Mouse (Mus musculus) CH12.LX (cell line): ENCODE results near the gene Rimkla. TPM values are rescaled to one million over a fixed set of nuclear protein-coding genes. Genes with fewer than 3 reads are reported as not detected.

Experiments
- DNase-seq: peaks from one replicate; pipeline ENCODE4 v3.0.0-alpha.2; 2013; ENCODE audit errors: extremely low read depth
- H3K27ac ChIP-seq: 2 replicates; pipeline ENCODE4 v1.5.1; 2012; ENCODE audit warnings: low read depth, mild to moderate bottlenecking, control low read depth, moderate library complexity; ENCODE audit not compliant: insufficient read depth
- H3K27me3 ChIP-seq: replicated peaks from 2 replicates; pipeline ENCODE3; 2012; ENCODE audit warnings: inconsistent platforms
- H3K36me3 ChIP-seq, 2 experiments: replicated peaks in 1 of 2; 2 replicates each; pipeline versions ENCODE3 to v1.6.1; 2012; ENCODE audit warnings: inconsistent platforms in 1 of 2, low read length in 1 of 2, mild to moderate bottlenecking in 1 of 2, mixed read lengths in 1 of 2, moderate library complexity in 1 of 2; ENCODE audit not compliant: control insufficient read depth in 1 of 2, insufficient read depth in 1 of 2
- H3K4me1 ChIP-seq, 2 experiments: 2 replicates each; pipeline ENCODE4 v1.6.1; 2012; ENCODE audit warnings: inconsistent platforms in 1 of 2, moderate library complexity in 1 of 2; ENCODE audit not compliant: insufficient read depth in 2 of 2, control insufficient read depth in 1 of 2
- H3K4me2 ChIP-seq: 2 replicates; pipeline ENCODE4 v1.6.1; 2012; ENCODE audit warnings: low read depth, mild to moderate bottlenecking, control low read depth; ENCODE audit not compliant: poor library complexity, insufficient read depth, severe bottlenecking
- H3K4me3 ChIP-seq, 3 experiments: fragments of 150-350 bp in 1 of 3; sonication (generic) in 1 of 3; replicated peaks in 1 of 3; 2 replicates each; pipeline versions ENCODE3 to v1.5.1; 2011 to 2012; ENCODE audit warnings: low read depth in 2 of 3, low read length in 2 of 3, mild to moderate bottlenecking in 2 of 3, moderate library complexity in 2 of 3, control low read depth in 1 of 3, improper control_type of control experiment in 1 of 3, inconsistent platforms in 1 of 3, mixed read lengths in 1 of 3; ENCODE audit not compliant: poor library complexity in 1 of 3
- H3K79me2 ChIP-seq: replicated peaks from 2 replicates; pipeline ENCODE4 v1.6.1; 2012; ENCODE audit warnings: mild to moderate bottlenecking, moderate library complexity; ENCODE audit not compliant: control insufficient read depth, poor library complexity, insufficient read depth, severe bottlenecking; ENCODE audit errors: extremely low read depth
- H3K9ac ChIP-seq: 2 replicates; pipeline ENCODE4 v1.6.1; 2012; ENCODE audit warnings: low read depth, mild to moderate bottlenecking, control low read depth, moderate library complexity; ENCODE audit not compliant: insufficient read depth
- H3K9me3 ChIP-seq: replicated peaks from 2 replicates; pipeline ENCODE3; 2012; ENCODE audit warnings: low read length, inconsistent platforms, mixed read lengths
- CHD1 ChIP-seq: IDR thresholded peaks from 2 replicates; pipeline ENCODE4 v1.6.1; 2012; ENCODE audit warnings: low read depth, low read length, improper control_type of control experiment, inconsistent platforms
- CTCF ChIP-seq, 2 experiments: IDR thresholded peaks in 1 of 2; conservative IDR thresholded peaks in 1 of 2; 2 replicates each; pipeline ENCODE4 v1.5.1; 2011 to 2012; ENCODE audit warnings: low read depth in 2 of 2, low read length in 2 of 2, improper control_type of control experiment in 1 of 2, inconsistent platforms in 1 of 2, mild to moderate bottlenecking in 1 of 2, moderate library complexity in 1 of 2
- EP300 ChIP-seq: IDR thresholded peaks from 2 replicates; pipeline ENCODE4 v1.6.1; 2011; ENCODE audit warnings: low read length, improper control_type of control experiment
- ETS1 ChIP-seq: conservative IDR thresholded peaks from 2 replicates; pipeline ENCODE4 v1.6.1; 2012; ENCODE audit warnings: low read depth, mild to moderate bottlenecking, inconsistent platforms, low read length, improper control_type of control experiment, moderate library complexity
- GABPA ChIP-seq: IDR thresholded peaks from 2 replicates; pipeline ENCODE4 v1.6.1; 2012; ENCODE audit warnings: low read depth, low read length, improper control_type of control experiment, inconsistent platforms; ENCODE audit not compliant: insufficient replicate concordance
- HCFC1 ChIP-seq: IDR thresholded peaks from 2 replicates; pipeline ENCODE4 v1.6.1; 2012; ENCODE audit warnings: low read depth, mild to moderate bottlenecking, inconsistent platforms, low read length, improper control_type of control experiment
- JUN ChIP-seq: IDR thresholded peaks from 2 replicates; pipeline ENCODE4 v1.6.1; 2011; ENCODE audit warnings: low read depth, mild to moderate bottlenecking, low read length, improper control_type of control experiment, moderate library complexity; ENCODE audit not compliant: insufficient read depth
- JUND ChIP-seq: conservative IDR thresholded peaks from 2 replicates; pipeline ENCODE4 v1.6.1; 2011; ENCODE audit warnings: low read depth, low read length, improper control_type of control experiment
- MAZ ChIP-seq: IDR thresholded peaks from 2 replicates; pipeline ENCODE4 v1.6.1; 2012; ENCODE audit warnings: low read depth, mild to moderate bottlenecking, inconsistent platforms, low read length, improper control_type of control experiment, moderate library complexity
- MXI1 ChIP-seq: IDR thresholded peaks from 2 replicates; pipeline ENCODE4 v1.6.1; 2011; ENCODE audit warnings: mild to moderate bottlenecking, low read depth, low read length, improper control_type of control experiment
- NELFE ChIP-seq: IDR thresholded peaks from 2 replicates; pipeline ENCODE4 v1.6.1; 2011; ENCODE audit warnings: low read depth, low read length, improper control_type of control experiment
- NRF1 ChIP-seq: IDR thresholded peaks from 2 replicates; pipeline ENCODE4 v1.6.1; 2014; ENCODE audit warnings: low read depth, mild to moderate bottlenecking, inconsistent platforms, low read length, improper control_type of control experiment, moderate library complexity
- PAX5 ChIP-seq: IDR thresholded peaks from 2 replicates; pipeline ENCODE4 v1.6.1; 2012; ENCODE audit warnings: low read length, inconsistent platforms, mixed read lengths
- POLR2AphosphoS2 ChIP-seq: IDR thresholded peaks from 2 replicates; pipeline ENCODE4 v1.6.1; 2011; ENCODE audit warnings: low read depth, low read length, improper control_type of control experiment
- RCOR1 ChIP-seq: conservative IDR thresholded peaks from 2 replicates; pipeline ENCODE4 v1.6.1; 2012; ENCODE audit warnings: low read depth, mild to moderate bottlenecking, inconsistent platforms, low read length, improper control_type of control experiment
- SMC3 ChIP-seq: IDR thresholded peaks from 2 replicates; pipeline ENCODE4 v1.6.1; 2011; ENCODE audit warnings: low read depth, low read length, improper control_type of control experiment
- TBP ChIP-seq: conservative IDR thresholded peaks from 2 replicates; pipeline ENCODE4 v1.6.1; 2011; ENCODE audit warnings: low read depth, low read length, improper control_type of control experiment
- UBTF ChIP-seq: IDR thresholded peaks from 2 replicates; pipeline ENCODE4 v1.6.1; 2012; ENCODE audit warnings: low read depth, mild to moderate bottlenecking, inconsistent platforms, low read length, improper control_type of control experiment, moderate library complexity
- USF1 ChIP-seq: IDR thresholded peaks from 2 replicates; pipeline ENCODE4 v1.6.1; 2014; ENCODE audit warnings: low read depth, mild to moderate bottlenecking, inconsistent platforms, low read length, improper control_type of control experiment
- USF2 ChIP-seq: conservative IDR thresholded peaks from 2 replicates; pipeline ENCODE4 v1.6.1; 2011; ENCODE audit warnings: low read depth, low read length, improper control_type of control experiment
- ZC3H11A ChIP-seq: IDR thresholded peaks from 2 replicates; pipeline ENCODE4 v1.6.1; 2012; ENCODE audit warnings: low read depth, mild to moderate bottlenecking, inconsistent platforms, low read length, improper control_type of control experiment
- ZNF384 ChIP-seq: IDR thresholded peaks from 2 replicates; pipeline ENCODE4 v1.6.1; 2012; ENCODE audit warnings: low read depth, low read length, improper control_type of control experiment, inconsistent platforms
- dilution Hi-C: fragments of 300-500 bp; cut with MboI; formaldehyde crosslinking; loops from 2 replicates; pipeline ENCODE4 v1.14.3; 2020; ENCODE audit warnings: low sequenced_read_pairs; ENCODE audit not compliant: extremely low pct_unique_long_range_greater_than_20kb, extremely low pct_ligation_motif_present
- in situ Hi-C: fragments of 300-500 bp; cut with MboI; formaldehyde crosslinking; loops from 3 replicates; pipeline ENCODE4 v1.14.3; 2019; ENCODE audit warnings: low sequenced_read_pairs, low pct_ligation_motif_present, low pct_unique_long_range_greater_than_20kb, mixed read lengths
- polyA plus RNA-seq: library from polyadenylated mRNA; unstranded; fragments of >175 nt; gene quantifications from 2 replicates; pipeline ENCODE4 v1.2.1, GENCODE M21; 2012; ENCODE audit warnings: low read depth; ENCODE audit not compliant: insufficient read length
- total RNA-seq, 2 experiments: library from RNA; depleted of rRNA; stranded (reverse); fragments of 300-350 nt in 1 of 2; fragments of >200 nt in 1 of 2; gene quantifications; 2 replicates each; pipeline ENCODE4 v1.2.3; 2012 to 2014

Rimkla gene
- total and polyA plus RNA-seq, 3 experiments, result 0.48 to 0.84 (median 0.59) TPM

DNA sequence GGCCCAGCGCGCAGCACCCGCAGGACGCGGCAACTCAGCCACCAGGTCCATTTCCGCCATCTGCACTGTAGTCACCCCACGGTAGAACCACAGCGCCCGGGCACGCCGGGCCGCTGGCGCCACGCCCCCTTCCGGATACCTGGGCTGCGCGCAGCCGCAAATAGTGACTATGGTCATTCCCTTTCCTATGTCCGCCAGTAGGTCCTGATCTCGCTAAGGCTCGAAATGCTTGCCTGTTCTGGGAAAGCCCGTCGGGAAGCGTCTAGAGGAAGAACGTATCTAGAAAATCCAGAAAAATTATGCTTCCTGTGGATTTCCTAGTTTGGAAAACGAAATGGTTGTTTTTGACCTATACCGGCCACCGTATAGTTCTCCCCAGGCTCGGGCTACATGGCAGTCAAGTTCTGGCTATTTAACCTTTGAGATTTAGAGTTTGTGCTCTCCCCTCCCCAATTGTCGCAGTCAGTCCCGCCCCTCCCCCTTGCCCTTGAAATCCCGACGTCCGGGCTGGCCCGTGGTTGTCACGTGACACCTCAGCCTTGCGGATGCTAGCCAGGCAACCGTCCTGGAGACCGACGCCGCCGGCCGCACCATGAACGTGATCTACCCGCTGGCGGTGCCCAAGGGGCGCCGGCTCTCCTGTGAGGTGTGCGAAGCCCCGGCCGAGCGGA, 70.0 kb downstream of the Rimkla start, which contains the start of the genes Ppcs and Zmynd12 (continued):
- TF ChIP-seq PAX5 (no peak), HCFC1 (peak; percentile 72), EP300 (no peak), POLR2AphosphoS2 (0 out of 2 replicates have a peak, but pooled peaks have one; percentile 35), UBTF (no peak), ZC3H11A (no peak), RCOR1 (no peak), MXI1 (peak; percentile 93), TBP (peak; percentile 79), NRF1 (peak; percentile 82), ZNF384 (no peak), JUN (no peak)

GRCm38 (mm10) chr4:119421921-119422293, 70.5 kb downstream of the Rimkla start:
- Histone ChIP-seq H3K9ac (peak overlapping the region; percentile 82), H3K4me1 (peaks cover 3 to 21% of the 10 kb centered on the region in 2 experiments; a peak in 3 of 4 replicates), H3K4me2 (peak overlapping the region; percentile 75), H3K36me3 (peaks cover 0 to 16% of the 10 kb centered on the region in 2 experiments), H3K27me3 (no peaks in the 10 kb centered on the region), H3K79me2 (no peaks in the 10 kb centered on the region), H3K27ac (peak overlapping the region; percentile 46; the same call in 1 of the 2 replicates), H3K4me3 (peak overlapping the region; percentile 74 to 85 (median 82)), H3K9me3 (no peaks in the 10 kb centered on the region)
- dilution Hi-C loops, result no loop called here
- no peak for DNase-seq
- no peak for TF ChIP-seq USF1
- TF ChIP-seq CHD1, result 0 out of 2 replicates have a peak, but pooled peaks have one; percentile 1
- in situ Hi-C loops, result loop anchor here (10.0 kb wide), 1 partner anchor 243 kb away; no protein-coding TSS in a partner anchor

DNA sequence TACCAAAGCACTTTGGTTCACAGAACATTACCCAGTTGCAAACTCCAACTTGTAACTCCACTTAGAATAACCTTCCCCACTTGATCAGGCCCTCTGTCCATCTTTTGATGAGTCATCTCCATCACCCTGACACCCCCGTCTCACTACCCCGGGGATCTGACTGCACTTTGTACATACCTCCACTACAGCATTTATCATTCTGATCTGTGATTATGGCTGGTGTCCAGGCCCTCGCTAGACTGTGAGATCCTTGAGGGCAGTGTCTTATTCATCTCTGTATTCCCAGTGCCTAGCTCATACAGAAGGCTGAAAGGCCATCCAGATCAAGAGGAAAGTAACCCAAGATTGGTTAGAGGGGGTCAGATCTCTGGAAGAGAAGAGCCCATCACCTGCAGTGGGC, 71.2 kb downstream of the Rimkla start:
- Histone ChIP-seq H3K79me2 (no peaks in the 10 kb centered on the region), H3K9me3 (no peaks in the 10 kb centered on the region), H3K27me3 (no peaks in the 10 kb centered on the region), H3K4me1 (peaks cover 3 to 21% of the 10 kb centered on the region in 2 experiments; a peak in 3 of 4 replicates), H3K36me3 (peaks cover 0 to 16% of the 10 kb centered on the region in 2 experiments), H3K4me3 (peak overlapping the region; percentile 74 to 85 (median 82)), H3K9ac (peak overlapping the region; percentile 82), H3K4me2 (peak overlapping the region; percentile 75), H3K27ac (no peak overlapping the region)
- dilution Hi-C loops, result no loop called here
- in situ Hi-C loops, result loop anchor here (10.0 kb wide), 1 partner anchor 244 kb away; no protein-coding TSS in a partner anchor
- DNase-seq, result no peak
- TF ChIP-seq PAX5 (no peak), SMC3 (no peak), NELFE (no peak), USF2 (no peak), ETS1 (no peak), JUND (no peak), MAZ (no peak), GABPA (no peak), CTCF (conservative IDR thresholded peaks at IDR 0.05 in 1 of 2, IDR thresholded peaks at IDR 0.05 in 1 of 2; ENCODE audit: low read depth in 2 of 2, low read length in 2 of 2) (no peak)
